Mouse (Mus musculus) hindbrain, embryonic 14.5 days (tissue): Measurements from ENCODE around the gene Fads2. TPM values are rescaled to one million over a fixed set of nuclear protein-coding genes. Genes with fewer than 3 reads are reported as not detected.
A peak's percentile ranks its signal among the peaks of the same experiment; 100 is the strongest.

Source experiments
- ATAC-seq: fragments of 200-750 bp; cut with Nextera tagmentation; 2 replicates; pipeline ENCODE4 v1.8.0; 2017; ENCODE audit warnings: moderate number of reproducible peaks, mild to moderate bottlenecking, moderate TSS enrichment, moderate library complexity; ENCODE audit not compliant: low FRiP score
- DNase-seq: peaks from one replicate; pipeline ENCODE4 v3.0.0-alpha.2; 2015; ENCODE audit warnings: low spot score
- H3K27ac ChIP-seq: fragments of 300-500 bp; sonication (generic); 2 replicates; pipeline ENCODE4 v1.5.1; 2014; ENCODE audit warnings: mild to moderate bottlenecking, moderate library complexity
- H3K27me3 ChIP-seq: fragments of 300-500 bp; sonication (generic); 2 replicates; pipeline ENCODE4 v1.6.1; 2014; ENCODE audit warnings: mild to moderate bottlenecking, low read length, mixed read lengths; ENCODE audit not compliant: control insufficient read depth, insufficient read depth
- H3K36me3 ChIP-seq: fragments of 300-500 bp; sonication (generic); replicated peaks from 2 replicates; pipeline ENCODE4 v1.6.1; 2014; ENCODE audit not compliant: control insufficient read depth, insufficient read depth
- H3K4me1 ChIP-seq: fragments of 300-500 bp; sonication (generic); replicated peaks from 2 replicates; pipeline ENCODE4 v1.6.1; 2014; ENCODE audit warnings: antibody characterized with exemption, low read length, mixed read lengths; ENCODE audit not compliant: control insufficient read depth, insufficient read depth
- H3K4me2 ChIP-seq: fragments of 300-500 bp; sonication (generic); replicated peaks from 2 replicates; pipeline ENCODE4 v1.6.1; 2014; ENCODE audit warnings: mild to moderate bottlenecking, moderate library complexity
- H3K4me3 ChIP-seq: fragments of 300-500 bp; sonication (generic); replicated peaks from 2 replicates; pipeline ENCODE4 v1.5.1; 2014; ENCODE audit warnings: mild to moderate bottlenecking, low read length
- H3K9ac ChIP-seq: fragments of 300-500 bp; sonication (generic); 2 replicates; pipeline ENCODE4 v1.6.1; 2014
- H3K9me3 ChIP-seq: fragments of 300-500 bp; sonication (generic); 2 replicates; pipeline ENCODE4 v1.6.1; 2016; ENCODE audit warnings: low read length; ENCODE audit not compliant: control insufficient read depth
- WGBS: fragments of 180-500 bp; shearing (Covaris S2); extraction: QIAGEN DNeasy Blood & Tissue Kit; methylation state at CpG from one replicate; pipeline ENCODE4 v1.1.7; 2014; 5-methylcytosine and 5-hydroxymethylcytosine counted together
- polyA plus RNA-seq: library from polyadenylated mRNA; unstranded; fragments of >200 nt; fragmentation: Nextera tagmentation; extraction: Ambion mirVana; gene quantifications from 2 replicates; pipeline ENCODE4 v1.2.1, GENCODE M21; 2014

The Fads2 gene
- polyA plus RNA-seq, 1 experiment from 2014 or later: 70.5 TPM

GRCm38 (mm10) chr19:10070186-10070980 is 31.2 kb downstream of the Fads2 start:
- Histone ChIP-seq H3K9me3 (no peaks in the 10 kb centered on the region), H3K27ac (no peak overlapping the region), H3K36me3 (peaks cover 100% of the 10 kb centered on the region), H3K9ac (no peak overlapping the region), H3K4me3 (no peak overlapping the region), H3K27me3 (no peaks in the 10 kb centered on the region), H3K4me1 (no peaks in the 10 kb centered on the region), H3K4me2 (no peak overlapping the region)
- no peak for DNase-seq
- WGBS: 96% methylated on average over 8 of the region's 8 CpGs
- no peak for ATAC-seq

GRCm38 (mm10) chr19:10067701-10068100 is 33.8 kb downstream of the Fads2 start:
- Histone ChIP-seq H3K27ac (no peak overlapping the region), H3K4me3 (no peak overlapping the region), H3K4me2 (no peak overlapping the region), H3K4me1 (no peaks in the 10 kb centered on the region), H3K9me3 (no peaks in the 10 kb centered on the region), H3K27me3 (no peaks in the 10 kb centered on the region), H3K9ac (no peak overlapping the region), H3K36me3 (peaks cover 100% of the 10 kb centered on the region)
- ATAC-seq (no peak), DNase-seq (peak; percentile 45)
- WGBS: 72% methylated on average over 7 of the region's 7 CpGs

- Histone ChIP-seq H3K4me2 (no peak overlapping the region), H3K36me3 (peaks cover 100% of the 10 kb centered on the region), H3K9ac (no peak overlapping the region), H3K27me3 (no peaks in the 10 kb centered on the region), H3K9me3 (no peaks in the 10 kb centered on the region), H3K27ac (no peak overlapping the region), H3K4me1 (no peaks in the 10 kb centered on the region), H3K4me3 (no peak overlapping the region)
- WGBS: 96% methylated on average over 3 of the region's 3 CpGs
- no peak for ATAC-seq
- DNase-seq: no peak
Measured at GRCm38 (mm10) chr19:10066502-10066901, 35.0 kb downstream of the Fads2 start.

DNA sequence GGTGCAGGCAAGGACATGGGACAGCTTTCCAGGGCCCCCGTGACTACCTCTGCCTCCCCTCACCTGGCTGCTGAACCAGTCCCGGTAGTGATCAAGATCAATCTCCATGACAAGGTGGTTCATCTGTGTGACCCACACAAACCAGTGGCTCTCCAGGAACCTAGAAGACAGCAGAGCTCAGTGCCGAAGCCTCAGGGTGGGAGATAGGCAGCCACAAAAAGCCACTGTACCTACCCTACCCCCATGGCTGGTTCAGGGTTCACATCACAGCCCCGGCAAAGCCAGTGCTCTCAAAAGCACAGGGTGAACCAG is 35.4 kb downstream of the Fads2 start:
- peaks cover 100% of the 10 kb centered on the region for H3K36me3 ChIP-seq
- H3K4me1 ChIP-seq: no peaks in the 10 kb centered on the region
- no peaks in the 10 kb centered on the region for H3K27me3 ChIP-seq
- H3K9ac ChIP-seq: no peak overlapping the region
- no peak overlapping the region for H3K4me3 ChIP-seq
- no peak for ATAC-seq
- no peaks in the 10 kb centered on the region for H3K9me3 ChIP-seq
- no peak for DNase-seq
- no peak overlapping the region for H3K4me2 ChIP-seq
- 97% methylated on average over 4 of the region's 4 CpGs for WGBS
- no peak overlapping the region for H3K27ac ChIP-seq

GRCm38 (mm10) chr19:10065465-10066188 is 35.9 kb downstream of the Fads2 start:
- H3K27me3 ChIP-seq: no peaks in the 10 kb centered on the region
- H3K9me3 ChIP-seq: no peaks in the 10 kb centered on the region
- peaks cover 97% of the 10 kb centered on the region for H3K36me3 ChIP-seq
- ATAC-seq (no peak), DNase-seq (no peak)
- no peaks in the 10 kb centered on the region; the same call in 1 of the 2 replicates for H3K4me1 ChIP-seq
- H3K27ac ChIP-seq: no peak overlapping the region
- no peak overlapping the region for H3K9ac ChIP-seq
- 94% methylated on average over 5 of the region's 5 CpGs for WGBS
- no peak overlapping the region for H3K4me2 ChIP-seq
- H3K4me3 ChIP-seq: no peak overlapping the region

DNA sequence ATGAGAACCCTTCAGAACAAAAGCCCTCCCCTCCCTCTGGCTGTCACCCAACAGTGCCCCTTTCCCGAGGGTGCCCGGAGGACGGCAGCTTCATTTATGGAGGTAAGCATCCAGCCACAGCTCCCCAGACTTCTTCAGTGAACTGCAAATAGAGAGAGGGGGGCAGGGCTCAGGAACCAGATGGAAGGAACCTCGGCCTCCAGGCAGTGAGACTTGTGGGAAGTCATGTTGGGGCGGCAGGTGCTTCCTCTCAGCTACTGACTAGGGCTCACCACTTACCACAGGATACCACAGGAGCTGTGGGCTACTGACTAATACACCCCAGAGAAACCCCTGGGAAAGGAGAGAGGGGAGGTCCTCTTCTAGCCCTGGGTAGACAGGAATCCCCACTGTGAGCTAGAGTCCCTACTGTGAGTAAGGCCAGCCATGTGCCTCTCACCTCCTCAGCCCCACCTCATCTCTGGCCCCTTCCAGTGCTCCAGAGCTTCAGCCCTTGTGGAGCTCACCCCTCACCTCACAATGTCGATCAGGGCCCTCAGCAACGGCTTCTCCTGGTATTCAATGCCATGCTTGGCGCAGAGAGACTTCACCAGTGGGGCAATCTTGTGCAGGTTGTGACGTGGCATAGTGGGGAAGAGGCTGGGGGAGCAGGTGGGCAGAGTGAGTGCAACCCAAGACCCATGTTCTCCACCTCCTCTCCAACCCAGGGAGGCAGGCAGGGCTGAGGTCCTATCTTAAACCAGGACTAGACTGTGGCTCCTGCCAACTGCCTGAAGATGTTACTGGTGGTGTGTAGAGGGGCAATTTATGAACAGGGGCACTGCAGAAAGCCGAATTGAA is 37.2 kb downstream of the Fads2 start:
- Histone ChIP-seq H3K4me3 (no peak overlapping the region), H3K27ac (no peak overlapping the region), H3K27me3 (no peaks in the 10 kb centered on the region), H3K4me1 (no peaks in the 10 kb centered on the region; the same call in 1 of the 2 replicates), H3K4me2 (no peak overlapping the region), H3K9ac (no peak overlapping the region), H3K9me3 (no peaks in the 10 kb centered on the region), H3K36me3 (peaks cover 85% of the 10 kb centered on the region)
- no peak for ATAC-seq
- 73% methylated on average over 10 of the region's 10 CpGs for WGBS
- no peak for DNase-seq

- Histone ChIP-seq H3K27me3 (no peaks in the 10 kb centered on the region), H3K9me3 (no peaks in the 10 kb centered on the region), H3K9ac (no peak overlapping the region), H3K4me2 (no peak overlapping the region), H3K4me1 (no peaks in the 10 kb centered on the region; the same call in 1 of the 2 replicates), H3K4me3 (no peak overlapping the region), H3K36me3 (peaks cover 80% of the 10 kb centered on the region), H3K27ac (no peak overlapping the region)
- ATAC-seq (no peak), DNase-seq (no peak)
- 98% methylated on average over 5 of the region's 5 CpGs for WGBS
Measured at GRCm38 (mm10) chr19:10062862-10063261, 38.7 kb downstream of the Fads2 start.

- Histone ChIP-seq H3K4me1 (no peaks in the 10 kb centered on the region; the same call in 1 of the 2 replicates), H3K27me3 (no peaks in the 10 kb centered on the region), H3K4me3 (no peak overlapping the region), H3K9ac (no peak overlapping the region), H3K4me2 (no peak overlapping the region), H3K9me3 (no peaks in the 10 kb centered on the region), H3K27ac (no peak overlapping the region), H3K36me3 (peaks cover 80% of the 10 kb centered on the region)
- ATAC-seq: no peak
- 90% methylated on average over 8 of the region's 8 CpGs for WGBS
- no peak for DNase-seq
Measured at GRCm38 (mm10) chr19:10062292-10062691, 39.3 kb downstream of the Fads2 start.

DNA sequence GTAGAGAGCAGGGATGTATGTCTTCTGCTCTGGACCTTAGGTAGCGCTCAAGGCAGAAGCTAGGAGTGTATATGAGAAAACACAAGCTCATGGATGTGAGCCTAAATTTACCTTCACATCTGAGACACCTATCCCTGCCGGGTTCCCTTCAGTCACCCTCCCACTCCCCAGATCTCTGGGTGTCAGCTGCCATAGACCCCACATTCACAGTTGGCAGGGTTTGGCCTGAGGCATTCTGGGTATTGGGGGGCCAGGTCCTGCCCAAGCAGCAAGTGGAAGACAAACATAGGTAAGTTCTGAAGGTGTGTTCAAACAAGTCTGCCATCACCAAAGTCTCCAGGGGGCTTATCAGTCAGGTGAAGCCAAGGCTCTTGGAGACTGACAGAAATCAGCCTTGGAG is 39.9 kb downstream of the Fads2 start:
- H3K36me3 ChIP-seq: peaks cover 76% of the 10 kb centered on the region
- DNase-seq: no peak
- H3K9me3 ChIP-seq: no peaks in the 10 kb centered on the region
- H3K4me1 ChIP-seq: no peaks in the 10 kb centered on the region; the same call in 1 of the 2 replicates
- no peak overlapping the region for H3K4me3 ChIP-seq
- H3K27ac ChIP-seq: no peak overlapping the region
- no peak for ATAC-seq
- H3K9ac ChIP-seq: no peak overlapping the region
- H3K4me2 ChIP-seq: no peak overlapping the region
- H3K27me3 ChIP-seq: no peaks in the 10 kb centered on the region
- 98% methylated on average over 2 of the region's 2 CpGs for WGBS
